Mouse (Mus musculus) small intestine, adult 2 months (tissue): ENCODE results near the gene Sin3a. TPM values are rescaled to one million over a fixed set of nuclear protein-coding genes. Genes with fewer than 3 reads are reported as not detected.

Experiments
- H3K27ac ChIP-seq: fragments of 200-500 bp; 2 replicates; pipeline ENCODE4 v1.5.1; 2012; ENCODE audit warnings: low read depth, low read length, control low read depth, inconsistent platforms; ENCODE audit not compliant: insufficient read depth
- H3K27me3 ChIP-seq: fragments of 200-500 bp; 2 replicates; pipeline ENCODE4 v1.6.1; 2012; ENCODE audit warnings: mild to moderate bottlenecking, moderate library complexity, low read length, inconsistent platforms; ENCODE audit not compliant: control insufficient read depth, insufficient read depth
- H3K36me3 ChIP-seq: fragments of 200-500 bp; 2 replicates; pipeline ENCODE4 v1.6.1; 2012; ENCODE audit warnings: mild to moderate bottlenecking, low read length, control low read depth, inconsistent platforms; ENCODE audit not compliant: control insufficient read depth, insufficient read depth
- H3K4me1 ChIP-seq: fragments of 200-500 bp; 2 replicates; pipeline ENCODE4 v1.6.1; 2012; ENCODE audit warnings: low read length, inconsistent platforms, mixed read lengths; ENCODE audit not compliant: control insufficient read depth, insufficient read depth, insufficient read length
- H3K4me3 ChIP-seq: fragments of 200-500 bp; 2 replicates; pipeline ENCODE4 v1.5.1; 2012; ENCODE audit warnings: low read depth, mild to moderate bottlenecking, control low read depth, inconsistent platforms, low read length, moderate library complexity
- CTCF ChIP-seq: fragments of 200-500 bp; IDR thresholded peaks from 2 replicates; pipeline ENCODE4 v1.5.1; 2012; ENCODE audit warnings: low read depth, mild to moderate bottlenecking, control low read depth, inconsistent platforms, low read length, moderate library complexity, mixed read lengths; ENCODE audit not compliant: insufficient replicate concordance, insufficient read length; ENCODE audit errors: extremely low read depth
- POLR2A ChIP-seq: fragments of 200-500 bp; IDR thresholded peaks from 2 replicates; pipeline ENCODE4 v1.6.1; 2012; ENCODE audit warnings: low read depth, mild to moderate bottlenecking, control low read depth, inconsistent platforms, low read length, moderate library complexity
- WGBS: fragments of 180-500 bp; shearing (Covaris S2); methylation state at CpG from one replicate; pipeline ENCODE4 v1.1.7; 2018; 5-methylcytosine and 5-hydroxymethylcytosine counted together
- polyA plus RNA-seq: library from polyadenylated mRNA; depleted of rRNA; stranded (reverse); fragments of >200 nt; gene quantifications from 2 replicates; pipeline ENCODE4 v1.2.3, GENCODE M21; 2012

Gene Sin3a
- polyA plus RNA-seq, 1 experiment, result 44.1 TPM

DNA sequence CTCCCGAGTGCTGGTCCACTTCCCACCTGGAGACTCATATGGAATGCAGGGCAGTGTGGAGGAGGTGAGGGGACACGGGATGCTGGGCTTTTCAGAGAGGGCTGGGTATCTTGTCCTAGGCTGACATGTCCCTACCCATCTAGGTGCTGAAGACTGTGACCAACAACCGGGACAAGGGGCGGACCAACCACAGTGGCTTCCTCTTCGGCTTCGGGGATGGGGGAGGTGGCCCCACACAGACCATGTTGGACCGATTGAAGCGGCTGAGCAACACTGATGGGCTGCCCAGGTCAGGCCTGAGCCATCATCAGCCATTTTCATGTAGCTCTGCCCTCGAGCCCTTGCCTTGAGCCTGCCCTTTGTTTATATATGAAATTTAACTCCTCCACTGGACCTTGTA lies 65.9 kb downstream of the Sin3a start:
- no peak overlapping the region for H3K4me3 ChIP-seq
- peaks cover 47% of the 10 kb centered on the region for H3K36me3 ChIP-seq
- 87% methylated on average over 9 of the region's 9 CpGs for WGBS
- TF ChIP-seq POLR2A (no peak), CTCF (no peak)
- no peaks in the 10 kb centered on the region for H3K4me1 ChIP-seq
- no peaks in the 10 kb centered on the region for H3K27me3 ChIP-seq
- H3K27ac ChIP-seq, result no peak overlapping the region

DNA sequence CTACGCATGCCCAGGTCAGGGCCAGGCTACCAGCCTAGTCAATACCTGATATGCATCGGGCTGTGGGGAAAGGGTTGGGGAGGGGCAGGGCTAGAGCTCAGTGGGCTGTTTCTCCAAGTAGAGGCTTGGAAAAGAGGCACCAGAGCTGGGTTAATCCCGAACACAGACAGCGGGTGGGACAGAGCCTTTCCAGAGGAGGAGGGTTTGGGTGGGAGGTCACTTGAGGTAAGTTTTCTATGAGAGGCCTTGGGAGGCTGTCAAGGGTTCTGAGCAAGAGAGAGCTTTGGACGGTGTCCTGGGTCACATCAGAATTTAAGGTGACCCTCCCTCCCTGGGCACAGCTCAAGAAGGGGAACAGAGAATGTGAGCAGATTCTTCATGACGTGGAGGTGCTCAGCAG lies 66.7 kb downstream of the Sin3a start:
- Histone ChIP-seq H3K4me1 (no peaks in the 10 kb centered on the region), H3K27me3 (no peaks in the 10 kb centered on the region), H3K27ac (no peak overlapping the region), H3K36me3 (peaks cover 47% of the 10 kb centered on the region), H3K4me3 (no peak overlapping the region)
- no peak for TF ChIP-seq POLR2A
- no peak for TF ChIP-seq CTCF
- WGBS, result 90% methylated on average over 6 of the region's 6 CpGs

DNA sequence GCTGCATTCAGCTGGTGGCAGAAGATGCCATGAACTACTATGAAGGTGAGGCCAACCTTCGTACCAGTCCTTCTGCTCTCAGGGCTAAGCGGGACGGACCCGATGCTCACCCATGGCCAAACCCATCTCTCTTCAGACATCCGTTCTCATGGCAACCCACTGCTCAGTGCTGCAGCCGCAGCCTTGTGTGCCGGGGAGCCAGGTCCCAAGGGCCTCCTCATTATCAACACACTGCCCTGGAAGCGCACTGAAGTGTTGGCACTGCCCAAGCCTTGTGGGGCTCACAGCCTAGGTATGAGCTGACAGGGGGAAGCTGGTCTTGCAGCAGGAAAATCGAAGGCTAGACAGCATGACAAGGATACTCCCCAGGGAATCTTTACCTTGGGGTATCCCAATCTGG lies 67.3 kb downstream of the Sin3a start:
- TF ChIP-seq POLR2A (no peak), CTCF (no peak)
- WGBS, result 91% methylated on average over 9 of the region's 9 CpGs
- H3K27me3 ChIP-seq, result no peaks in the 10 kb centered on the region
- no peak overlapping the region for H3K27ac ChIP-seq
- H3K4me1 ChIP-seq, result no peaks in the 10 kb centered on the region
- peaks cover 49% of the 10 kb centered on the region for H3K36me3 ChIP-seq
- H3K4me3 ChIP-seq, result no peak overlapping the region

DNA sequence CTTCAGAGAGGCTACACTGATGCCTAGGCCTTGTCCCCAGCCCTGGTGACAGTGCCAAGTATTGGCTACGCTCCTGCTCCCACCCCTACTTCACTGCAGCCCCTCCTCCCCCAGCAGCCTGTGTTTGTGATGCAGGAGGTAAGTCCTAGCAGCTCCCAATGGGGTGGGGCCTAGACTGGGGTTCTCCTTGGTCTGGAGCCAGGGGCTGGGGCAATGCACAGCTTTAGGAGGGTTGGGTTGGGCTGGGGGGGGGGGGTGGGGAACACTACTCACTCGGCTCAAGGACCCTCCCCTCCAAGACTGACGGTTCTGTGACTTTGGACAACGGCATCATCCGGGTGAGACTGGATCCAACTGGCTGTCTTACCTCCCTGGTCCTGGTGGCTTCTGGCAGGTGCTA lies 67.7 kb downstream of the Sin3a start:
- TF ChIP-seq CTCF (no peak), POLR2A (no peak)
- Histone ChIP-seq H3K27me3 (no peaks in the 10 kb centered on the region), H3K4me1 (no peaks in the 10 kb centered on the region), H3K36me3 (peaks cover 49% of the 10 kb centered on the region), H3K27ac (no peak overlapping the region), H3K4me3 (no peak overlapping the region)
- WGBS, result 87% methylated on average over 5 of the region's 5 CpGs

DNA sequence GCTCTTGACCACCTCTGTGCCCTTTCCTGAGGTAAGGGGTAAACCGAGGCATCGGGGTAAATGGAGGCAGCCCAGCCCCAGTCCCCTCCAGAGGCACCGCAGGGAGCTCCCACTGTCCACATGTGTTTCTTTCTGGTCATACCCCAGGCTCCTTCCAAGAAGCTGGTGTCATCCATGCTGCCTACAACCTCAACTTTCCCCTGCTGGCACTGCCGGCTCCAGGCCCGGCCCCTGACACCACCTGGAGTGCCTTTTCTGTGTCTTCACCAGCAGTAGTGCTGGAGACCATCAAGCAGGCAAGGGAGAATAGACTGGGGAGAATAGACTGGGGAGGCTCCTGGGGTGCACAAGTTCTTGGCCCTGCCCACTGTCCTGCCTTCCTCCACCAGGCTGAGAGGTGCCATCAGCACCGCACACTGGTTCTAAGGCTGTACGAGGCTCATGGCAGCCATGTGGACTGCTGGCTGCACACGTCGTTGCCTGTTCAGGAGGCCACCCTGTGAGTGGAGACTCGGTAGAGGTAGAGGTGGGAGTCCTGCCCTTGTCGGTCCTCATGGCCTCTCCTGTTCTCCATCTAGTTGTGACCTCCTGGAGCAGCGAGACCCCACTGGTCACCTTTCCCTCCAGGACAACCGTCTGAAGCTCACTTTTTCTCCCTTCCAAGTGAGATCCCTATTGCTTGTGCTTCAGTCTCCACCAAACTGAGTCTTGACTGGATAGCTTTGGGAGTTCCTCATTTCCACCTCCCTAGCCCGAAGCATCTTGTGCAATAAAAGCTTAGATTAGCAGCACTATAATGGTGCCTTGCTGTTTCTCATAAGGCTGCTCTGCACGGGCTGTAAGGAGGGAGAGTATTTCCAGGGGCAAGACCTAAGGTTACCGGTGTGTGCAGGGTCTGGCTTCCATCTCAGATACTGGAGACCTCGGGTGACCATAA lies 69.8 kb downstream of the Sin3a start:
- Histone ChIP-seq H3K27ac (no peak overlapping the region), H3K4me3 (no peak overlapping the region), H3K36me3 (peaks cover 38% of the 10 kb centered on the region), H3K4me1 (peaks cover 5% of the 10 kb centered on the region), H3K27me3 (no peaks in the 10 kb centered on the region)
- 87% methylated on average over 17 of the region's 17 CpGs for WGBS
- TF ChIP-seq CTCF (no peak), POLR2A (no peak)

DNA sequence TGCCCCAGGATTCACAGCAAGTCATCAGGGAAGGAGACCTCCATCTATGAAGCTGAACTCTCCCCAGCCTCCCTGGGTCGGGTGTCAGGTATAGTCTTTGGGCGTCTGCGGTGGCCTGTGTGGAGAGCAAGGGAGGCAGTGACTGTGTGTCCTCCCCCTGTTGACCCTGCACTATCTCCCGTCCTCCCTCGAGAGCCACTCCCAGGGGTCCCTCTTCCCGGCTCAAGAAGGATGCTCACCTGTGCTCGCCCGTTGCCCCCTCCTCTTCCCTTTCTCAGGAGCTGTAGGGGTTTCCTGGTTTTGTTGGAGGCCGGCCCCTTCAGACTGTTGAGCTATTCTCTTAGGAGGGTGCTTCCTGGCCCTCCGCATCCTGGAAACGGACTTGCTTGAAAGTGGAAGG lies 71.4 kb downstream of the Sin3a start:
- no peaks in the 10 kb centered on the region for H3K27me3 ChIP-seq
- no peak overlapping the region for H3K27ac ChIP-seq
- no peak overlapping the region for H3K4me3 ChIP-seq
- peaks cover 28% of the 10 kb centered on the region for H3K36me3 ChIP-seq
- H3K4me1 ChIP-seq, result peaks cover 12% of the 10 kb centered on the region
- 87% methylated on average over 11 of the region's 11 CpGs for WGBS
- TF ChIP-seq POLR2A, result no peak
- TF ChIP-seq CTCF, result no peak

DNA sequence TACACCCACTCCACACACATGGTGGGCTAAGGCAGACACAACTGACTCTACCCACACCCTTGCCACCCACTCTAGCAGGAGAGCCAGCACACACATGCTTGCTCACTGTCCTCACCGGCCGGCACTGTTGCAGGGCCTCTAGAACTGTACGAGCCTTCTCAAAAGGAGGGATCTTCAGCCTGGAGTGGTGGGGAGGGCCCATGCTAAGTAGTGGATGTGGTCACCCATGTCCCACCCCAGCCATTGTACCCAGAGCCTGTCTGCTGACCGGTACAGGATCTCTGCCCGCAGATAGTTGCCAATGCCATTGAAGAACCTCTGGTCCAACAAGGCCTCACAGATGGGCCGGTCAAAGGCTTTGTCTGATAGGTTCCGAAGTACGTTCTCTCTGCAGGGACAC lies 73.0 kb downstream of the Sin3a start:
- Histone ChIP-seq H3K4me1 (peaks cover 14% of the 10 kb centered on the region), H3K27me3 (no peaks in the 10 kb centered on the region), H3K27ac (no peak overlapping the region), H3K4me3 (no peak overlapping the region), H3K36me3 (peaks cover 22% of the 10 kb centered on the region)
- TF ChIP-seq CTCF (no peak), POLR2A (no peak)
- WGBS, result 89% methylated on average over 8 of the region's 8 CpGs
